Mouse (Mus musculus): ENCODE data around the gene Arl6ip1.

DNA sequence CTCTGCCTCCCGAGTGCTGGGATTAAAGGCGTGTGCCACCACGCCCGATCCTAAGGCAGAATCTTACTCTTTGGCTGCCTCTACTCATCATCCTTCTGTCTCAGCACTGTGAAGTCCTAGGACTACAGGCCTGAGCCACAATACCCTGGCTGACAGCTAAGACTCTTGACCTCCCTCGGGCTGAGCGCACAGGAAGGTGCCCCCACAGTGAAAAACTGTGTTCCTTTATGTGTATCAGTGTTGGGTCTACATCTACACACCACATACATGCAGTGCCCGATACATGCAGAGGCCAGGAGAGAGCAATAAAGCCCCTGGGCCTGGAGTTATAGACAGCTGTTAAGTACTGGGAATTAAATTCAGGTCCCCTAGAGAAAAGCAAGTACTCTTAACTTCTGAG is 7.2 kb downstream of the Arl6ip1 start:
- TF ChIP-seq CTCF (IDR thresholded peaks at IDR 0.05; ENCODE audit: low read depth, low read length) (no peak), GATA1 (IDR thresholded peaks at IDR 0.05; ENCODE audit: borderline replicate concordance, low read length) (no peak), POLR2AphosphoS5 (IDR thresholded peaks at IDR 0.05; ENCODE audit: insufficient replicate concordance, low read depth, low read length) (no peak), TAL1 (conservative IDR thresholded peaks at IDR 0.05; ENCODE audit: low read depth, low read length) (no peak)

Measured in G1E (cell line).